Mouse (Mus musculus) embryo, embryonic 10 days (tissue): ENCODE measurements around the gene 4933406M09Rik.
A peak's percentile ranks its signal among the peaks of the same experiment; 100 is the strongest.

Experiments used
- DNase-seq: peaks from one replicate; pipeline ENCODE4 v3.0.0-alpha.2; 2015; ENCODE audit warnings: low spot score

4933406M09Rik gene

DNA sequence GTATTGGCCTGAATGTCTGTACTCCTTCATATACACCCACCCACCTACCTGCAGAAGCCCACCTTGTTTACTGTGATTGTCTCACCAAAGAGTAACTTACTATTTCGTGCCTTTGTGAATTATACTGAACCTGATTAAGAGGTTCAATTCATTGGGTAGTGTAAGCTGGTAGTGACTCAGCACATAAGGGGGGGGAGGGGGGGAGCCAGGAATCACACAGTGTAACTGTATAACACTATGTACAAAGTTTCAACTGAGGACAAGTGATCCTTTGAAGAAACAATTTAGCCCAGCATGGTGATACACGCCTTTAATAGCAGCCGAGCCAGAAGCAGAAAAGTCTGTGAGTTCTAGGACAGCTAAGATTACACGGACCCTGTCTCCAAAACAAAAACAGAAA is 47.7 kb downstream of the 4933406M09Rik start:
- DNase-seq, result no peak

DNA sequence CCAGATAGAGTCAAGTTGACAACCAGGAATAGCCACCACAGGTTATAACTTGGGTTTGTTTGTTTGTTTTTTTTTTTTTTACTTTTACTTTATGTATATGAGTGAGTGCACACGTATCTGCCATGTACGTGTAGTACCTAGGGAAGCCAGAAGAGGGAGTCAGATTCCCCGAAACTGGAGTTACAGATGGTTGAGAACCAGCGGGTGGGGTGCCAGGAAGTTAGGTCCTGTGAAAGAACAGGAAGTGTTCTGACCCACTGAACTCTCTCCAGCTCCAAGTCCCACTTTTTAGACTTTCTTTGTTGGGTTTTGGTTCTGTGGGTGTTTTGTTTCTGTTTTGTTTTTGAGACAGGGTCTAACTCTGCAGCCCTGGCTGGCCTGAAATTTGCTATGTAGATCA is 49.7 kb downstream of the 4933406M09Rik start:
- peak; percentile 39 for DNase-seq

DNA sequence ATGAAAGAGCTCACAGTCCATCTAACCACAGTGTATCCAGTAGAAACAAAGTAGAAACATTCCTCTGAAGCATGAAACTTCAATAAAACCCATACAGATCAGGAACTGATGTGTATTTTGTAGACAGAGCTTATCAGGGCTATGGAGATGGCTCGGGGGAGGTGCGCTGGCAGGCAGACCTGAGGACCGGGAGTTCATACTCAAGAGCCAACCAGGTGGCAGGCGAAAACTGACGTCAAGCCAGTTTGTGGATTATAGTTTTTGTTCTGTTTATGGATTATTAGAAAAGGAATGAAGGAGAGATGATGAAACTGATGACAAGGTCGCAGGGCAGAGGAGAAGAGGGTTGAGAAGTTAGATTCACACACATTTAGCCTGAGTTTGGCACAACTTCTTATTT is 54.7 kb downstream of the 4933406M09Rik start:
- DNase-seq, result no peak
